Mouse (Mus musculus) cerebellum, adult 8-10 months (tissue): Measurements from ENCODE around the gene Pheta2.
A peak's percentile ranks its signal among the peaks of the same experiment; 100 is the strongest.
"Not testable (repeated sequence)": the region's sequence is repeated elsewhere in the genome, so short reads cannot be mapped to it uniquely, and the experiment has no call there.

Experiments
- DNase-seq: peaks from one replicate; pipeline ENCODE4 v3.0.0; 2022

Gene Pheta2

GRCm38 (mm10) chr15:82343368-82344287, 4.9 kb downstream of the Pheta2 start:
- DNase-seq, result no peak

- DNase-seq, result no peak
These were observed 6.2 kb downstream of the Pheta2 start for GRCm38 (mm10) chr15:82344971-82345370.

GRCm38 (mm10) chr15:82345820-82346470, 7.2 kb downstream of the Pheta2 start:
- peak; percentile 98 for DNase-seq

DNA sequence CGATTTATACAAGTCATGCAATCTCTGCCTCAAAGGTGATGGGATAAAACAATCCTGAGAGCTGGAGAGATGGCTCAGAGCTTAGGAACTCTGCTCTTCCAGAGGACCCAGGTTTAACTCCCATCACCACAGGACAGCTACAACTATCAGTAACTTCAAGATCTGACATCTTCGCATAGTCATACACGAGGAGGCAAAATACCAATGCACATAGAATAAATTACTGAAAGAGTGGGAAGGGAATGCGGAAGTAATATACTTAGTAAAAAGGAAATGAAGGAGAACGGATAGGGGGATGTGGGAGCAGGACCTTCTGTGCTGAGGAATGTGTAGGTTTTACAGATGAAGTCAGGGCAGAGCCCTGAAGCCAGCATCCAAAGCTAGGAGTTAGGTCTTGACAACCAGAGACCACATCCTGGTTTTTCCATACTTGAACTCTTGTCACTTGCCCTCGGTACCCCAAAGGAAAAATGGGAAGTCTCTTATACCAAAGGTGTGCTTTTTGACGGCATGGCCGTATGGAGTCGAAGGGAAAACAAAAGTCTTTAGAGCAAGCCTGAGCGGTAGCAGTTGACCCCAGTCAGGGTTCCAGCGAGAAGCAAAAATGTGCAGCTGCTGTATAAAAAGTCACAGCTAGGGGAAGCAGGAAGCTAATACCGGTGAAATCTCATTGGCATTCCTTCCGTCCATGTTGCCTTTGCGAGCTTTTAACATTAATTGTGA, 8.0 kb downstream of the Pheta2 start:
- no peak for DNase-seq

- no peak for DNase-seq
These were observed 8.5 kb downstream of the Pheta2 start for GRCm38 (mm10) chr15:82347303-82347676.

GRCm38 (mm10) chr15:82347852-82348251, 9.1 kb downstream of the Pheta2 start:
- no peak for DNase-seq

DNA sequence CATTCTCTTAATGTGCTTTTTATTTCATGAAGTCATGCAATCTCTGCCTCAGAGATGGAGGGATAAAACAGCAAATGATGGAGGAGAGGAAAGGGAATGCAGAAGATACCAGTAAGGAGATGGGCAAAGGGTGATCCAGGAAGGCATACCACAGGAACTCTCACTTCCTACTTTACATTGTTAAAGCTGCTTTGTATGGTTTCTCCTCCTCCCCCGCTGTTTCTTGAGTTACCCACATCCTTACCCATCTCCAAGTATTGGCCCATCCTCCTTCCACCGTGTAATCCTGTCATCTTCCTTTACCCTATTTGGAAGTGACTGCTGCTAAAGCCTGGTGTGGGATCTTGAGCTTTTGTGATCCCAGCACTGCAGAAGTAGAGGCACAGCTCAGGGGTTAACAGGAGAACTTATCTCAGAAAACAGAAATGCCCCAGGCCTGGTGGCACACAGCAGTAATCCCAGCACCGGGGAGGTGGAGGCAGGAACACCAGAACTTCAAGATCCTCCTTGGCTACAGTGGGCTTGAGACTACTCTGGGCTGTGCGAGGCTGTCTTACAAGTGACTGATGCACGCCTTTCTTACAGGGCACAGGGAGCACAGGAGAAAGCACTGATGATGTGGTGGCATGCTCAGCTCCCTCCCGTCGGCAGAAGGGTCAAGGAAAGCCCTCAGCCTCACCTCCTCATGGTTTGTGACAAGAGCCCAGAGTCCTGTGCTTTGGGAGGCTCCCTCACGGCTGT, 9.7 kb downstream of the Pheta2 start:
- no peak for DNase-seq

DNA sequence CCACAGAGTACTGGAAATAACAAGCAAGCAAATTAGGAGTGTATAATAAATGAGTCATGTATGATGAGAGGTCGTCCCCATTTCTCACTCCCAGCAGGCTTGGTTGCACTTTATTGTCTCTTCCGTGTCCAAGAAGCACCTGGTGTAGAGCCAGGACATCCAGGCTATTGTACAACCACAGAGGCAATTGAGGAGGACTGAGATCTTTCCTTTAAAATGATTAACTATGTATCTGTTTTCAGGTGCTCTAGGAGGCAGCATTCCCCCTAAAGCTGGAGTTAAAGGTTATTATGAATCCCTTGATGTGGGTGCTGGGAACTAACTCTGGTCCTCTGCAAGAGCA, 10.2 kb downstream of the Pheta2 start:
- no peak for DNase-seq

- no peak for DNase-seq
These were observed 11.6 kb downstream of the Pheta2 start for GRCm38 (mm10) chr15:82350349-82350748.

DNA sequence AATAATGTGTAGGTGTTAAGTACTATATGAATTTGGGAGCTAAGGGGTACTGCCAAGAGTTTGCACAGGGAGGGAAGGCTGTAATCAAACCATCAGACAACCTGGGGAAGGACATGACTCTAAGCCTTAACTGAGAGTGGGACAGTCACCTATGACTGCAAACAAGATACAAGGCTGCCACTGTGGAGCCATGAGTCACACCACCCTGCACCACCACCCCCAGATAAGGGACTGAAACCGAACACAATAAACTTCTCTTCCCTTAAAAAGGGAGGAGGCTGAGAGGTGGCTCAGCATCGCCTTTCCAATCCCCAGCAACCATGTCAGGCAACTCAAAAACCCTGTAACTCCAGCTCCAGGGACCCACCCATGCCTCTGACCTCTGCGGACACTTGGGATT, 12.7 kb downstream of the Pheta2 start:
- DNase-seq, result no peak

DNA sequence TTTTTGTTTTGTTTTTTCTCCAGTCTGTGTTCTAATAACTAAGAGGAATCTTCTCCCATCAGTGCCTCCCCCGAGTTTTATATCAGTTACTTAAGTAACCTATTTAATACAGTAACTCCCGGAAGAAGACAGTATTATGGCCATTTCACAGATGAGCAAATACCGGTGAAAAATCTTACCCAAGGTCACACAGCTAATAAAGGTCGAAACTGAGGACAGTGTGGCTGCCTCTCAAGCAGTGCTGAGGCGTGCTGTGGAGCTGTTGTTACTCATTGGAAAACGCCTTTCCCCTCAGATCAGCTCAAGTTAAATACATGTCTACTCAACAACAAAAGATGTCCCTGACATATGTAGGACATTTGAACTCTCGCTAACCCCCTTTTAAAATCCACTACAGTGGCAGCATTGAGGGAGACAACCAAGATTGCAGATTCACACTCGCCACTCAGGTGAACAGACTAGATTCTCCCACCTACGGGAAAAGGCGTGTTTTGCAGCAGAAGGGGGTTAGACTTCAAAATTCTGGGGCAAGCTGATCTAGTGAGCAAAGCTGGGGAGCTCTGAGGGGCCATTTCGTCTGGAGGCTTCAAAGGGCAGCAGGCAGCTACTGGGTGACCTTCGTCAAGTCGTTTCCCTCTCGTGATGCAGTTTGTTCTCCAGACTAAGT, 14.5 kb downstream of the Pheta2 start:
- no peak for DNase-seq

DNA sequence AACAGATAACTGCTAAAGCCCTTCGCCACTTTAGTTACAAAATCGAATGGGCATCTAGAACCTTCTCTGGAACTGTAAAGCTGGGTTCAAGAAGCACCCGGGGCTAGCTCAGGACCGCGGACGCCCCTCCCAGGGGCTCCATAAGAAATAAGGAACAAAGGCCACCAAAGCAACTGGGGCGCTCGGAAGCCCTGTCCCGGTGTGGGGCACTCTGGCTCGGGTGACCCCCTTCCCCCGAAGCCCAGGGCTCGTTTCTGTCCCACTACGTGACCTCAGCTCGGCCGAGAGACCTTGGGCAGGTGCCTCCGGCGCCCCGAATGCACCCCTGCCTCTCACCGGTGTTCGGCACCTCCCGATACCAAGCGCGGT, 15.0 kb downstream of the Pheta2 start:
- DNase-seq, result no peak

GRCm38 (mm10) chr15:82354126-82354945, 15.6 kb downstream of the Pheta2 start, which contains the start of gene Ndufa6:
Gene Ndufa6 (minus strand): TSS chr15:82354322.
- DNase-seq, result peak; percentile 97

DNA sequence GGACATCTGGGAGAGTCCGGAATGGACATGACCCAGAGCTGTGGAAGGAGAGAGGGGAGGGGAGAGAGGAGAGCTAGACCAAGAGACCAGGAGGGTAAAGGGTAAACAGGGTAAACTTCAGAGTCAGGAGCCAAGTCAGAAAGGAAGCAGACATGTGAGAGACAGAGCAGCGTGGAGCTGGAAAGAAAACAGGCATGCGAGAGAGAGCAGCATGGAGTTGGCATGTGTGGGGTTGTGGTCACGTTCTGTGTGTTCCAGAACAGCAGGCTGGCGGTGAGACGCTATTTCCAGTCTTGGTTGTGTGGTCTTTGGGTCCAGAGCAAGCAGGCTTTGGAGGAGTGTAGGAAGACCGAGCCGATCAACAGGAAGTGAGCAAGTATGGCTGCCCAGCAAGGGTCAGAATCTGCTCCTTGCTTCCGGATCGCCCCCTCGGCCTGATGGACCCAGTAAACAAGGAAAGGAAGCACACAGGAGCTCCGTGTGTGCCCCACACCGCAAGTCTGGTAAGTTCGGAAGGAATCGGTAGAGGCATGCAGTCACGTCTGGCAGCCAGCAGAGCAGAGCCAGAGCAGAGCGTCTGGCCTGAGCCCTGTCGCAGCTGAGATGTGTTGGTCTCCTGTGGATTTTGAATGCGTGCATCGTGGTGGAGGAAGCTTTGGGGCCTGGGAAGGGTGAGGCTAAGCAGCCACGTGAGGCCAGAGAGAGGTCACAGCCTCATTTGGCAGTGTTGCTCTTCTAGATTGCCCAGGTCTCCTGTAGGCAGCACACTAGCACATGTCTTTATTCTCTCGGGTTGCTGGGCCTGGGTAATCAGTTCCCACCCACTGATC, 19.9 kb downstream of the Pheta2 start:
- DNase-seq, result no peak

- no peak for DNase-seq
These were observed 22.8 kb downstream of the Pheta2 start for GRCm38 (mm10) chr15:82361459-82362018.

GRCm38 (mm10) chr15:82362234-82362633, 23.5 kb downstream of the Pheta2 start:
- DNase-seq, result no peak

GRCm38 (mm10) chr15:82363801-82364200, 25.1 kb downstream of the Pheta2 start:
- DNase-seq, result not testable (repeated sequence)

DNA sequence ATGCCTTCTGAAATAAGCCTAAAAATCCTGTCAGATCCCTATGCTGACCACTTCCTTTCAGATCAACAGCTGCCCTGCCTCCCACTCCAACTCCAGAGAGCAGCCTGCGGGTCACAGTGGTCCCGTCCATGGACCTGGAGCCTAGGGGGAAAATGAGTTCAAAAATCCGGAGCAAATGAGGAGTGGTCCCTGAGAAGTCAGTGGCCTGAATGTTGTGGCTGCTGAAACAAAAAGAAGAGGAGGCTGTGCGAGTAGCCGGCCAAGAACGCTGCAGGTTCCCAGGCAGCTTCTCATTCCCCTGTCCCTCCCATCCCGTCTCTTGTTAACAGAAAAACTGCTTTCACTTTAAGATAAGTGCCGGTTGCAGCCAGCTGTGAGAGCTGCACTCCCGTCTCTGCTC, 25.8 kb downstream of the Pheta2 start:
- DNase-seq, result not testable (repeated sequence)

- DNase-seq, result no peak
These were observed 29.4 kb downstream of the Pheta2 start for GRCm38 (mm10) chr15:82368146-82368545.

DNA sequence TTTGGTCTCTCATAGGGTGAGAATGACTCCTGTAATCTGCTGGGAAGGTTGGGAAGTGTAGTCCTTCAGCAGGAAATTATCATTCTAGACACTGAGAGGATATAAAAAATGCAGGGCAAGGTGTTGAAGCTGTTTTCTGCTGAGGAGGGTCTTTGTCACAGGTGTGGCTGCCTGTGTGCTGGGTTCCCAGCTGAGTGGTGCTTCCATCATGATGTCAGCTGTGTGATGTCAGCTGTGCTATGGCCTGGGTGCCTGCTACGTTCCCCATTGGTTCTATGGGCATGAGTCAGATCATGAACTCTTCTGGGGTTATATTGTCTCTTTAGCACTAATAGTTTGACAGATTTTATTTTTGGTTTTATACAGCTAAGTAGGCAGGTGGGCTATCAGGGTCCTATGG, 30.1 kb downstream of the Pheta2 start:
- DNase-seq, result no peak
